8 mouse cellular contexts compared by ENCODE assay signal in the genomic region with DNA sequence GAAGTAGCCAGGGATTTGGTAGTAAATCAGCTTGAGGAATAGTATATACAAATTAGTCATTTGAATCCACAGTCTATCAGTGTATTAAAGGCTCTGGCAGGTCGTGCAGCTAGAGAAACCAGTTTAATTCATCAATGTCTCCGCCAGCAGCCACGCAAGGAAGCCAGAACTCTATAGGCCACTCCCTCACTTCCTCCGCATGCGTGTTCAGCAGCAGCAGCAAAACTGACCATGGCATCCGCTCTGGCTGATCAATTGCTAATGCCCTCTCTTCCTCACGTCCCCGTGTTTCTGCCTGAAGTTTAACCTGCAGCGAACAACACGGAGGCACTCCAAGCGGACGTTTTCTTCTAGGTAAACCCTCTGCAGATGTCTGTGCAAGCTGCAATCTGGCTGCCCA.
DNase-seq lines count a peak whose midpoint lies in the region; ATAC-seq and TF ChIP-seq lines count a peak whose summit lies in the region.

No protein-coding gene starts in this region.

- no peak for TF ChIP-seq EP300 in lung, postnatal 0 days (IDR thresholded peaks at IDR 0.05)

- peak overlapping the region; percentile 5; the same call in 1 of the 2 replicates for H3K27ac ChIP-seq in embryonic facial prominence, embryonic 13.5 days
- no peak overlapping the region for H3K27ac ChIP-seq in embryonic facial prominence, embryonic 10.5 days (replicated peaks)
- peak overlapping the region; percentile 50; the same call in 1 of the 2 replicates for H3K27ac ChIP-seq in kidney, postnatal 0 days
- H3K27ac ChIP-seq in lung, postnatal 0 days (ENCODE audit: low read length) = no peak overlapping the region

- H3K4me2 ChIP-seq in embryonic facial prominence, embryonic 13.5 days = no peak overlapping the region
- H3K4me2 ChIP-seq in kidney, postnatal 0 days (ENCODE audit: low read length) = peak overlapping the region; percentile 35
- peak overlapping the region; percentile 32 for H3K4me2 ChIP-seq in lung, postnatal 0 days (replicated peaks; ENCODE audit: low read depth, low read length)

- no peak for TF ChIP-seq CTCF in kidney, postnatal 0 days (IDR thresholded peaks at IDR 0.05; ENCODE audit: low read depth)
- TF ChIP-seq CTCF in lung, postnatal 0 days (IDR thresholded peaks at IDR 0.05) = no peak

- no peak for DNase-seq in embryonic facial prominence, embryonic 10.5 days (ENCODE audit: low spot score)
- peak; percentile 46 for DNase-seq in NIH3T3 (ENCODE audit: low read depth)
- DNase-seq in kidney, postnatal 0 days (ENCODE audit: low spot score) = peak; percentile 82
- peak; percentile 62 for DNase-seq in lung, postnatal 0 days (ENCODE audit: low spot score)
- no peak for DNase-seq in spleen, postnatal 14 days (ENCODE audit: low spot score in 2 of 2)
- no peak for DNase-seq in frontal cortex, postnatal 10 days (ENCODE audit: low spot score in 2 of 2)
- DNase-seq in cerebellum, postnatal 25 days = no peak

- no peak overlapping the region for H3K4me3 ChIP-seq in embryonic facial prominence, embryonic 13.5 days
- H3K4me3 ChIP-seq in embryonic facial prominence, embryonic 10.5 days = no peak overlapping the region
- no peak overlapping the region for H3K4me3 ChIP-seq in kidney, postnatal 0 days (replicated peaks; ENCODE audit: low read depth, low read length)
- H3K4me3 ChIP-seq in lung, postnatal 0 days (ENCODE audit: low read depth, low read length) = no peak overlapping the region

- 50% methylated on average over 12 of the region's 12 CpGs for WGBS in embryonic facial prominence, embryonic 13.5 days
- WGBS in embryonic facial prominence, embryonic 10.5 days = 64% methylated on average over 12 of the region's 12 CpGs
- 34% methylated on average over 12 of the region's 12 CpGs for WGBS in kidney, postnatal 0 days
- WGBS in lung, postnatal 0 days = 18% methylated on average over 12 of the region's 12 CpGs

- H3K9ac ChIP-seq in embryonic facial prominence, embryonic 13.5 days = no peak overlapping the region
- no peak overlapping the region for H3K9ac ChIP-seq in kidney, postnatal 0 days (ENCODE audit: low read depth, low read length)
- no peak overlapping the region for H3K9ac ChIP-seq in lung, postnatal 0 days (replicated peaks; ENCODE audit: low read depth)

- no peaks in the 10 kb centered on the region for H3K9me3 ChIP-seq in embryonic facial prominence, embryonic 13.5 days
- H3K9me3 ChIP-seq in embryonic facial prominence, embryonic 10.5 days = no peaks in the 10 kb centered on the region
- H3K9me3 ChIP-seq in kidney, postnatal 0 days (replicated peaks; ENCODE audit: low read length) = no peaks in the 10 kb centered on the region
- no peaks in the 10 kb centered on the region for H3K9me3 ChIP-seq in lung, postnatal 0 days (ENCODE audit: low read length)

- ATAC-seq in embryonic facial prominence, embryonic 13.5 days (ENCODE audit: insufficient number of reproducible peaks, insufficient read depth, low FRiP score, low TSS enrichment, low read depth) = no peak
- no peak for ATAC-seq in kidney, postnatal 0 days (replicated peaks; ENCODE audit: low FRiP score, low read depth)
- ATAC-seq in lung, postnatal 0 days = peak; percentile 42

- no peaks in the 10 kb centered on the region for H3K36me3 ChIP-seq in embryonic facial prominence, embryonic 13.5 days
- no peaks in the 10 kb centered on the region for H3K36me3 ChIP-seq in embryonic facial prominence, embryonic 10.5 days (replicated peaks)
- H3K36me3 ChIP-seq in kidney, postnatal 0 days (ENCODE audit: insufficient read depth, low read length) = no peaks in the 10 kb centered on the region
- H3K36me3 ChIP-seq in lung, postnatal 0 days (ENCODE audit: insufficient read depth, low read length) = no peaks in the 10 kb centered on the region

- no peaks in the 10 kb centered on the region for H3K27me3 ChIP-seq in embryonic facial prominence, embryonic 13.5 days
- H3K27me3 ChIP-seq in embryonic facial prominence, embryonic 10.5 days (replicated peaks; ENCODE audit: low read depth, poor library complexity, severe bottlenecking) = no peaks in the 10 kb centered on the region
- no peaks in the 10 kb centered on the region for H3K27me3 ChIP-seq in kidney, postnatal 0 days (ENCODE audit: insufficient read depth, low read length)
- H3K27me3 ChIP-seq in lung, postnatal 0 days (replicated peaks; ENCODE audit: insufficient read depth, low read length) = no peaks in the 10 kb centered on the region

- peaks cover 33% of the 10 kb centered on the region for H3K4me1 ChIP-seq in embryonic facial prominence, embryonic 13.5 days
- peaks cover 33% of the 10 kb centered on the region for H3K4me1 ChIP-seq in embryonic facial prominence, embryonic 10.5 days
- peaks cover 16% of the 10 kb centered on the region; the same call in 1 of the 2 replicates for H3K4me1 ChIP-seq in kidney, postnatal 0 days (replicated peaks; ENCODE audit: insufficient read depth, low read length)
- peaks cover 3% of the 10 kb centered on the region; the same call in 1 of the 2 replicates for H3K4me1 ChIP-seq in lung, postnatal 0 days (ENCODE audit: insufficient read depth, low read depth, low read length)

Comparison
In these comparisons a context has a peak if more than half of its experiments do, and no peak if none do; other contexts are left out.
1. H3K27ac ChIP-seq: peak in embryonic facial prominence, embryonic 13.5 days (single experiment) and kidney, postnatal 0 days (single experiment); none in embryonic facial prominence, embryonic 10.5 days (single experiment) and lung, postnatal 0 days (single experiment).
2. DNase-seq: peak in NIH3T3 (single experiment), kidney, postnatal 0 days (single experiment) and lung, postnatal 0 days (single experiment); none in embryonic facial prominence, embryonic 10.5 days (single experiment), spleen, postnatal 14 days (0 of 2), frontal cortex, postnatal 10 days (0 of 2) and cerebellum, postnatal 25 days (0 of 2).